Mouse (Mus musculus) liver, embryonic 14.5 days (tissue): Measurements from ENCODE around the gene Caap1.

Source experiments
- CTCF ChIP-seq: IDR thresholded peaks from 2 replicates; pipeline ENCODE4 v1.5.1; 2016; ENCODE audit warnings: antibody characterized with exemption, low read depth, control low read depth
- EP300 ChIP-seq: IDR thresholded peaks from 2 replicates; pipeline ENCODE4 v1.6.1; 2016; ENCODE audit warnings: antibody characterized with exemption, low read depth

DNA sequence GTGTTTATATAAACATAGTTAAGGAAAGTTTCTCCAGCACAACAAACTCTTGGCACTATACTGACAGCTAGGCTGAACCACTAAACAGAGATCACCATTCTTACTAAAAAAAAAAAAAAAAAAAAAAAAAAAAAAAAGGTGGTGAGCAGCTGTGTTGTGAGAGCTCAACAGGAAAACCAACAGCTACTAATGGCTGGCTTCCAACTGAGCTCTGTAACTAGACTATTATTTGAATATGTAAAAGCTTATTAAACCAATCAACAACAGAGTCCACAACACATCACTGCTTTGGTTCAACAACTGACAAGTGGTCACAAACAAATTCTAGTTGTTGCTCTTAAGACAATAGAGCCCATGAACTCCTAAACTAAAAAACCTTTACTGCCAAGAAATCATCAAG lies 23.4 kb downstream of the Caap1 start:
- TF ChIP-seq CTCF (no peak), EP300 (no peak)
